Mouse (Mus musculus): ENCODE measurements at regions not wholly inside any gene's neighbourhood (a gene's known extent, or its start where the extent isn't known, plus 50 kb on each side); places are given as distances from the start of the nearest gene placed in this dataset.

DNA sequence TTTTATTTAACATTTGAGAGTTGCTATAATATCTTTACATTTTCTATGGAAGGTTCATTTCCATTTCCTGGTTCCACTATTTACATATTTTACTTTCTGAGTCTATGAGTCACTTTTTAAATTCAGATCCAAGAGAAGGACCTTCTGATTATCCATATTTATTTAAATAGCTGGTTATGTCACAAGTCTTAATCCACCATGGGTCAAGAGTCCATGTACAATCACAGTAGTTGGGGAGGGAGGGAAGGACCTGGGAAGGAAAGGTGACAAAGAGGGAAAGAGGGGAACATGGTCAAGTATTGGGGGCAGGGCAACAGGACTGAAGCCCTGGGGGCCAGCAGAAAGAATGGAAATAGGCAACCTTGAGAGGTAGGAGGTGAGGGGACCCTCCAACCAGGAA lies 518.9 kb upstream of the Ccdc54 start:
- Histone ChIP-seq H3K4me3 (ENCODE audit: low read depth, low read length) (no peak overlapping the region), H3K4me2 (ENCODE audit: low read depth, low read length, poor library complexity, severe bottlenecking) (no peak overlapping the region), H3K27ac (ENCODE audit: low read depth, low read length) (no peak overlapping the region), H3K36me3 (ENCODE audit: insufficient read depth, low read length) (no peaks in the 10 kb centered on the region), H3K4me1 (ENCODE audit: insufficient read depth, low read length) (no peaks in the 10 kb centered on the region), H3K9me3 (ENCODE audit: low read length) (no peaks in the 10 kb centered on the region), H3K27me3 (ENCODE audit: insufficient read depth, low read length) (no peaks in the 10 kb centered on the region), H3K9ac (replicated peaks; ENCODE audit: low read length, poor library complexity, severe bottlenecking) (no peak overlapping the region)
- no peak for TF ChIP-seq CTCF (IDR thresholded peaks at IDR 0.05)
- no peak for ATAC-seq (ENCODE audit: low FRiP score)
- DNase-seq (ENCODE audit: low spot score), result no peak

DNA sequence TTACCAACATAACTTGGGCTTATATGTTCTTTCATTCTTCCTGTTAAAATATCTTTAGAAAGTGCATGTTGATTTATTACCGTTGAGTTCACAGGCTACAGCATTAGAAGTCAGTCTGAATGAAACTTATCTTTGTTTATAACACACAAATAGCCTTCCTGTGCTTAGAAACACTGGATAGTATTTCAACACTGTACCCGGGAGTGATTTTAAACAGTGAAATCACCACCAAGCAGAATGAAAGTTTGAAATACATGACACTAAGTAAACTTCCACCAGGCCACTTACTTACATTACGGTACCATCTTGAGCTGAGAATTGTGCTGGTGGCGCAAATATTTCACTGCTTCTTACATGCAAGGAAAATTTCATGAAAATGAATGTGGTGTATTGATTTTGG lies 516.5 kb upstream of the Ccdc54 start:
- Histone ChIP-seq H3K4me3 (ENCODE audit: low read depth, low read length) (no peak overlapping the region), H3K27me3 (ENCODE audit: insufficient read depth, low read length) (no peaks in the 10 kb centered on the region), H3K27ac (ENCODE audit: low read depth, low read length) (no peak overlapping the region), H3K4me2 (ENCODE audit: low read depth, low read length, poor library complexity, severe bottlenecking) (no peak overlapping the region), H3K4me1 (ENCODE audit: insufficient read depth, low read length) (no peaks in the 10 kb centered on the region), H3K9me3 (ENCODE audit: low read length) (no peaks in the 10 kb centered on the region), H3K9ac (replicated peaks; ENCODE audit: low read length, poor library complexity, severe bottlenecking) (no peak overlapping the region), H3K36me3 (ENCODE audit: insufficient read depth, low read length) (no peaks in the 10 kb centered on the region)
- no peak for ATAC-seq (ENCODE audit: low FRiP score)
- WGBS, result 94% methylated on average over 4 of the region's 4 CpGs
- no peak for TF ChIP-seq CTCF (IDR thresholded peaks at IDR 0.05)
- no peak for DNase-seq (ENCODE audit: low spot score)

DNA sequence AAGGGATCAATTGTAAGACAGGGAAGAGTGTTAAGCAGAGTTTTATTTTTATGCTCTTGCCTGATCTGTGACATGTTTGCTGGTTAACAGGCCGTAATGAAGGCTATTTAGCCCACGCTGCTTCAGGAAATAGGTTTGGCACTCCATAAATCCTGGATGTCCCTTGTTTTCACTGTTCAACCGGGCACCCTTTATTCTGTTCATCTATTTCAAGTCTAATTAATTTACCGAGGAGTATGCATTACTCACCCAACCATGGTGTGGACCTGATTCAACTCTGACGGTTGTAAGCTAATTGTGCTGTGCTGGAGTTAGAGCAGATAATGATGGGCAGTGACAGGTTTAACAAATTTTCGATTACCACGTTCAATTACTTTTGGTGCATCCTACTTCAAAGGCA lies 495.6 kb upstream of the Ccdc54 start:
- no peak overlapping the region for H3K4me3 ChIP-seq (ENCODE audit: low read depth, low read length)
- H3K4me1 ChIP-seq (ENCODE audit: insufficient read depth, low read length), result no peaks in the 10 kb centered on the region
- no peaks in the 10 kb centered on the region for H3K9me3 ChIP-seq (ENCODE audit: low read length)
- ATAC-seq (ENCODE audit: low FRiP score) (no peak), DNase-seq (ENCODE audit: low spot score) (no peak)
- H3K4me2 ChIP-seq (ENCODE audit: low read depth, low read length, poor library complexity, severe bottlenecking), result no peak overlapping the region
- no peaks in the 10 kb centered on the region for H3K27me3 ChIP-seq (ENCODE audit: insufficient read depth, low read length)
- no peak overlapping the region for H3K27ac ChIP-seq (ENCODE audit: low read depth, low read length)
- no peaks in the 10 kb centered on the region for H3K36me3 ChIP-seq (ENCODE audit: insufficient read depth, low read length)
- no peak for TF ChIP-seq CTCF (IDR thresholded peaks at IDR 0.05)
- no peak overlapping the region for H3K9ac ChIP-seq (replicated peaks; ENCODE audit: low read length, poor library complexity, severe bottlenecking)
- WGBS, result 91% methylated on average over 7 of the region's 7 CpGs

DNA sequence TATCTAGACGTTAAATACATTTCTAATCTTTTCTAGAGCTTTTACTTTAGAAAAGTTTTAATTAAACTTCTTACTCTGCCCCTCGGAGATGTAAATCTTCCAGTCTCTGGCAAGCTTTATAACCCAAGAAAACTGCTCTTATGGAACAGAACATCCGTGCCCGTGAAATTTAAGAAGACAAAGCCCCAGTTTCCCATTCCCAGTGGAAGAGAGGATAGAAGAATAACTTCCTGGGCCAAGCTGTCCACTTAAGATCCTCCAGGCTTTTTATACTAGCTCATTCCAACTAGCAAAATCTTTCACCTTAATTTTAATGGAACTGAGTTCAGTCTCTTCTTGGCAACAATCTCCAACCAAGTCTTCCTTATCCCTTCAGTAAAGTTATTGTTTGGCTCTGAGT lies 489.2 kb upstream of the Ccdc54 start:
- Histone ChIP-seq H3K4me3 (ENCODE audit: low read depth, low read length) (no peak overlapping the region), H3K27ac (ENCODE audit: low read depth, low read length) (no peak overlapping the region), H3K27me3 (ENCODE audit: insufficient read depth, low read length) (no peaks in the 10 kb centered on the region), H3K9me3 (ENCODE audit: low read length) (no peaks in the 10 kb centered on the region), H3K36me3 (ENCODE audit: insufficient read depth, low read length) (no peaks in the 10 kb centered on the region), H3K9ac (replicated peaks; ENCODE audit: low read length, poor library complexity, severe bottlenecking) (no peak overlapping the region), H3K4me2 (ENCODE audit: low read depth, low read length, poor library complexity, severe bottlenecking) (no peak overlapping the region), H3K4me1 (ENCODE audit: insufficient read depth, low read length) (no peaks in the 10 kb centered on the region)
- DNase-seq (ENCODE audit: low spot score) (no peak), ATAC-seq (ENCODE audit: low FRiP score) (no peak)
- no peak for TF ChIP-seq CTCF (IDR thresholded peaks at IDR 0.05)
- 52% methylated on average over 4 of the region's 4 CpGs for WGBS

DNA sequence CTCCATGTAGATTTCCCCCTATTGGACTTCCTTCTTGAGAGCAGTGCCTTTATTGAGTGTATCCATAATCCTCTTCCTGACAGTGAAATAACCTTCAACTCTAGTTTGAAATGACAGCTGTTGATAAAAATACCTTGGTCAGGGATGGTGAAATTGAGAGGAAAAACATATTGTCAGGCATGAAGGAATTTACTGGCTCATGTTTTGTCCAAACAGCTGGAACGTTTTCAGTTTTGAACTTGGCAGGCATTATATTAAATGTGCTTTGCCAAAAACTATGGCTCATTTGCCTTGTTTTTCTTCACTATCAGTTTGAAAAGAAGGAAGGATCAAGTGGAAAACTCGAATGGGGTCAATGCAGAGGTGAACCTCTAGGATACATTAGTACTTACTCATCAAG lies 457.7 kb upstream of the Ccdc54 start:
- no peaks in the 10 kb centered on the region for H3K36me3 ChIP-seq (ENCODE audit: insufficient read depth, low read length)
- no peak for TF ChIP-seq CTCF (IDR thresholded peaks at IDR 0.05)
- 82% methylated on average over 2 of the region's 2 CpGs for WGBS
- no peak overlapping the region for H3K4me3 ChIP-seq (ENCODE audit: low read depth, low read length)
- no peaks in the 10 kb centered on the region for H3K27me3 ChIP-seq (ENCODE audit: insufficient read depth, low read length)
- H3K9me3 ChIP-seq (ENCODE audit: low read length), result no peaks in the 10 kb centered on the region
- no peak overlapping the region for H3K9ac ChIP-seq (replicated peaks; ENCODE audit: low read length, poor library complexity, severe bottlenecking)
- ATAC-seq (ENCODE audit: low FRiP score), result no peak
- no peak overlapping the region for H3K27ac ChIP-seq (ENCODE audit: low read depth, low read length)
- H3K4me1 ChIP-seq (ENCODE audit: insufficient read depth, low read length), result no peaks in the 10 kb centered on the region
- no peak for DNase-seq (ENCODE audit: low spot score)
- no peak overlapping the region for H3K4me2 ChIP-seq (ENCODE audit: low read depth, low read length, poor library complexity, severe bottlenecking)

DNA sequence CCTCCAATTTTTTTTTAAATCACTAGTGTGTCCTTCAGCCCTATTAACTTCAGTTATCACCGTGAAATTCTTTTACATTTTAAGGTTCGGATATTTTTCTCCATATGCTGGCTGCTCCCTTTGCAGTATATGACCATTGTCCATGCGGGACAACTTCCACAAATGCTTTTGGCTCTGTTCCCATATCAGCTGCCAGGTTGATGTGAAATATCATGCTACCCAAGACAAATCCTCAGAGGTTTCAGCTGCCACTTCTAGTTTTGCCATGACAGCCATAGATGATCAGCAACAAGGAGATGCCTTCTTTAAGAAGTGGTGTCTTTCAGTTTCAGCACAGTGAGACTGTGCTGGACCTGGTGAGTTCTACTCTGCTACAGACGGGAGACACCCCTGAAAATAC lies 457.2 kb upstream of the Ccdc54 start:
- no peaks in the 10 kb centered on the region for H3K27me3 ChIP-seq (ENCODE audit: insufficient read depth, low read length)
- no peak overlapping the region for H3K4me3 ChIP-seq (ENCODE audit: low read depth, low read length)
- ATAC-seq (ENCODE audit: low FRiP score) (no peak), DNase-seq (ENCODE audit: low spot score) (no peak)
- H3K9me3 ChIP-seq (ENCODE audit: low read length), result no peaks in the 10 kb centered on the region
- TF ChIP-seq CTCF (IDR thresholded peaks at IDR 0.05), result no peak
- no peaks in the 10 kb centered on the region for H3K36me3 ChIP-seq (ENCODE audit: insufficient read depth, low read length)
- no peak overlapping the region for H3K27ac ChIP-seq (ENCODE audit: low read depth, low read length)
- H3K9ac ChIP-seq (replicated peaks; ENCODE audit: low read length, poor library complexity, severe bottlenecking), result no peak overlapping the region
- no peaks in the 10 kb centered on the region for H3K4me1 ChIP-seq (ENCODE audit: insufficient read depth, low read length)
- 84% methylated on average over 4 of the region's 4 CpGs for WGBS
- H3K4me2 ChIP-seq (ENCODE audit: low read depth, low read length, poor library complexity, severe bottlenecking), result no peak overlapping the region

DNA sequence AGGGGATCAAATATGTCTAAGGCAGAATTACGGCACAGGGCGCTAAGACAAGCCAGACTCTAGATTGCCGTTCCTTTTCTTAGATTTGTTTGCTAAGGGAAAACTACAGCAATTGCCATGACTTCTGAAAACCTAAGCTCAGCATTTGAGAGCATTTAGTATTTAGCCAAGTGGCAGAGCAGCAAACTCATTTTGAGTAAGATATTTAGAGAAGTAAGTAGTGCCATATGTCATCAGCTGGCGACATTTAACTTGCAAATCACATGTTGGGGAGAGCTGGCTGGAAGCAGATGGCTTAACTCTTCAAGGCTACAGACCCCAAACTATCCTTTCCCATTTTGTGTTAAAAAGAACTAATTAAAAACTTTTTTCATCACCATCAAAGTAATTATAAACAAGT lies 450.4 kb upstream of the Ccdc54 start:
- no peak overlapping the region for H3K4me2 ChIP-seq (ENCODE audit: low read depth, low read length, poor library complexity, severe bottlenecking)
- WGBS, result 85% methylated on average over 4 of the region's 4 CpGs
- no peak overlapping the region for H3K9ac ChIP-seq (replicated peaks; ENCODE audit: low read length, poor library complexity, severe bottlenecking)
- H3K4me3 ChIP-seq (ENCODE audit: low read depth, low read length), result no peak overlapping the region
- H3K27ac ChIP-seq (ENCODE audit: low read depth, low read length), result no peak overlapping the region
- no peaks in the 10 kb centered on the region for H3K27me3 ChIP-seq (ENCODE audit: insufficient read depth, low read length)
- no peaks in the 10 kb centered on the region for H3K9me3 ChIP-seq (ENCODE audit: low read length)
- H3K4me1 ChIP-seq (ENCODE audit: insufficient read depth, low read length), result no peaks in the 10 kb centered on the region
- no peak for ATAC-seq (ENCODE audit: low FRiP score)
- no peak for TF ChIP-seq CTCF (IDR thresholded peaks at IDR 0.05)
- DNase-seq (ENCODE audit: low spot score), result no peak
- no peaks in the 10 kb centered on the region for H3K36me3 ChIP-seq (ENCODE audit: insufficient read depth, low read length)

Measured in midbrain, postnatal 0 days (tissue).